Mouse (Mus musculus) liver, postnatal 0 days (tissue): ENCODE data around the gene Aste1.

ENCODE experiments used
- CTCF ChIP-seq: sonication (generic); IDR thresholded peaks from 2 replicates; pipeline ENCODE4 v1.5.1; 2016; ENCODE audit warnings: antibody characterized with exemption, low read depth
- EP300 ChIP-seq: IDR thresholded peaks from 2 replicates; pipeline ENCODE4 v1.6.1; 2016; ENCODE audit warnings: antibody characterized with exemption, low read depth, mild to moderate bottlenecking

- TF ChIP-seq CTCF (no peak), EP300 (no peak)
These were observed 18.8 kb upstream of the Aste1 start for GRCm38 (mm10) chr9:105376411-105376810.
